Mouse (Mus musculus): ENCODE data around the gene Fam217b.

Gene Fam217b

GRCm38 (mm10) chr2:178473916-178474315 lies 59.6 kb downstream of the Fam217b start:
- DNase-seq (ENCODE audit: low read depth, low spot score) = no peak
- no peaks in the 10 kb centered on the region for H3K36me3 ChIP-seq (ENCODE audit: control insufficient read depth, insufficient read depth, low read length, poor library complexity, severe bottlenecking)
- H3K27me3 ChIP-seq (ENCODE audit: control insufficient read depth, insufficient read depth, low read length, poor library complexity, severe bottlenecking) = no peaks in the 10 kb centered on the region
